Mouse (Mus musculus) lung, embryonic 16.5 days (tissue): ENCODE measurements around the gene Lpcat1. TPM values are rescaled to one million over a fixed set of nuclear protein-coding genes. Genes with fewer than 3 reads are reported as not detected.

Experiments used
- ATAC-seq: fragments of 200-750 bp; cut with Nextera tagmentation; 2 replicates; pipeline ENCODE4 v1.8.0; 2017; ENCODE audit warnings: low read depth, mild to moderate bottlenecking, moderate library complexity
- H3K27ac ChIP-seq: fragments of 300-500 bp; sonication (generic); 2 replicates; pipeline ENCODE4 v1.5.1; 2014; ENCODE audit warnings: mild to moderate bottlenecking, control low read depth, low read length
- H3K27me3 ChIP-seq: fragments of 300-500 bp; sonication (generic); 2 replicates; pipeline ENCODE4 v1.6.1; 2014; ENCODE audit warnings: low read depth, low read length, mixed read lengths; ENCODE audit not compliant: control insufficient read depth, insufficient read depth
- H3K36me3 ChIP-seq: fragments of 300-500 bp; sonication (generic); 2 replicates; pipeline ENCODE4 v1.6.1; 2014; ENCODE audit warnings: low read length; ENCODE audit not compliant: control insufficient read depth, insufficient read depth
- H3K4me1 ChIP-seq: fragments of 300-500 bp; sonication (generic); replicated peaks from 2 replicates; pipeline ENCODE4 v1.6.1; 2014; ENCODE audit warnings: low read length, mixed read lengths; ENCODE audit not compliant: control insufficient read depth, insufficient read depth
- H3K4me2 ChIP-seq: fragments of 300-500 bp; sonication (generic); 2 replicates; pipeline ENCODE4 v1.6.1; 2014; ENCODE audit warnings: low read depth, low read length, control low read depth
- H3K4me3 ChIP-seq: fragments of 300-500 bp; sonication (generic); 2 replicates; pipeline ENCODE4 v1.5.1; 2014; ENCODE audit warnings: mild to moderate bottlenecking, low read length, control low read depth
- H3K9ac ChIP-seq: fragments of 300-500 bp; sonication (generic); 2 replicates; pipeline ENCODE4 v1.6.1; 2014; ENCODE audit warnings: low read length, control low read depth
- H3K9me3 ChIP-seq: fragments of 300-500 bp; sonication (generic); 2 replicates; pipeline ENCODE4 v1.6.1; 2016; ENCODE audit warnings: low read length; ENCODE audit not compliant: control insufficient read depth
- WGBS: fragments of 180-500 bp; shearing (Covaris S2); extraction: QIAGEN DNeasy Blood & Tissue Kit; methylation state at CpG from one replicate; pipeline ENCODE4 v1.1.7; 2014; 5-methylcytosine and 5-hydroxymethylcytosine counted together
- polyA plus RNA-seq: library from polyadenylated mRNA; unstranded; fragments of >200 nt; fragmentation: Nextera tagmentation; extraction: Ambion mirVana; gene quantifications from 2 replicates; pipeline ENCODE4 v1.2.1, GENCODE M21; 2015

The Lpcat1 gene
- polyA plus RNA-seq, 1 experiment from 2014 or later = 119 TPM

- WGBS = 71% methylated on average over 6 of the region's 6 CpGs
- Histone ChIP-seq H3K4me1 (no peaks in the 10 kb centered on the region), H3K27ac (no peak overlapping the region), H3K4me2 (no peak overlapping the region), H3K9me3 (no peaks in the 10 kb centered on the region), H3K9ac (no peak overlapping the region), H3K36me3 (peaks cover 39% of the 10 kb centered on the region), H3K4me3 (no peak overlapping the region), H3K27me3 (no peaks in the 10 kb centered on the region)
- ATAC-seq = peak; percentile 41; the same call in 1 of the 2 replicates
These were observed 33.1 kb downstream of the Lpcat1 start for GRCm38 (mm10) chr13:73499893-73500604.

DNA sequence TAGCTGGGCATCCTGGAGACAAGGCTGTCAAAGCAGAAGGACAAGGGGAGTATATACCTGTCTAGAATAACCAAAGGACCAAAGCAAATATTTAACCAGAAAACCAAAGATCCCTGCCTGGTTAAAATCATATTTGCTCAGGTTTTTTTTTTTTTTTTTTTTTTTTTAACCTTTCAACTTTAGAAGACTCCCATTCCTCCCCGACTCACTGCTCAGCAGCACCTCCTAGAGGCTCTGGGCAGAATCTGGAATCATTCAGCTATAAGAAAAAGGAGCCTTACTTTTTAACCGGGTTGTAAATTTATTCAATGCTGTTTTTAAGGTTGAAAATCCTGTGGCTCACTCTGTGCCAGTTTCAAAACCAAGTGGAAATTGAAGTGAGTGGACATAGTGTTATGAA is 35.7 kb downstream of the Lpcat1 start:
- peaks cover 23% of the 10 kb centered on the region for H3K36me3 ChIP-seq
- WGBS = 49% methylated on average over 2 of the region's 2 CpGs

DNA sequence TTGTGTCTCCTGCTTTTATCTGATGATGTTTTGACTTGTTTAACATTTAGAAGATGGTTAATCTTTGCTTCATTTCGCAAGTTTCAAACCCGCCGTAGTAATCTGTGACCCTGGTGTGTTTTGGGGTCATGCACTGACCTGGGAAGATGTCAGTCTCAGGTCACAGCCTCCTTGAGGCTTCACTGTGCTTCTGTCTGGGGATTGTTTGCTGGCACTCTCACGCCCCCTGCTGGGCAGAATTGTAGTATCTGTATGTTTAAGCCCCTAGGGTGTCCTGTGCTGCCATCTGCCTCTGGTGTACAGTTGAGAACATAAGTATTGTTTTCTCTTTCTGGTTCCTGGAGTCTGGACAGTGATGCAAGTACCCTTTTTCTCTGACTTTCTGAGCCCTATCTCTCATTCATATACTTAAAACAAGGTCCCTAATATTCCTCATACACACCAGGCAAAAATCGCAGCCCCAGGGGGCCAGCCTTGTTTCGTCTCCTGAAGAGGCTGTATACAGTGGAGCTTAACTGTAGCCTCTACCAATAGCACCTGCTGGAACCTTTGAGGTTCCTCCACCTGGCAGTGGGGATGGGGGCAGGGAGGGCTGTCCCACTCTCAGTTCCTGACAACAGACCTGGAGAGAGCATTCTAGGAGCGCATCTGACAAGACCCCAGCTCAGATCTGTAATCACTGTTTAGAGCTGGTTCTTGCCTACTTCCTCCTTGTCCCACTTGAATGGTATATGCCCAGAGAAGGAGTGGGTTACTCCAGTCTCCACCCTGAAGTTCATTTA is 38.9 kb downstream of the Lpcat1 start:
- H3K9me3 ChIP-seq = no peaks in the 10 kb centered on the region
- no peak overlapping the region for H3K27ac ChIP-seq
- no peak overlapping the region for H3K4me3 ChIP-seq
- ATAC-seq = peak; percentile 72; the same call in 1 of the 2 replicates
- H3K4me2 ChIP-seq = no peak overlapping the region
- peaks cover 29% of the 10 kb centered on the region for H3K36me3 ChIP-seq
- WGBS = 57% methylated on average over 7 of the region's 7 CpGs
- no peaks in the 10 kb centered on the region; the same call in 1 of the 2 replicates for H3K4me1 ChIP-seq
- no peak overlapping the region for H3K9ac ChIP-seq
- no peaks in the 10 kb centered on the region for H3K27me3 ChIP-seq

More for the DNA sequence above, 35.7 kb downstream of the Lpcat1 start:
- Histone ChIP-seq H3K4me3 (no peak overlapping the region), H3K27ac (no peak overlapping the region), H3K9ac (no peak overlapping the region), H3K4me2 (no peak overlapping the region), H3K4me1 (no peaks in the 10 kb centered on the region), H3K27me3 (no peaks in the 10 kb centered on the region), H3K9me3 (no peaks in the 10 kb centered on the region)
- ATAC-seq = no peak

GRCm38 (mm10) chr13:73508817-73509550 is 42.0 kb downstream of the Lpcat1 start:
- no peak overlapping the region for H3K4me3 ChIP-seq
- no peak overlapping the region for H3K27ac ChIP-seq
- no peak overlapping the region for H3K9ac ChIP-seq
- H3K4me2 ChIP-seq = no peak overlapping the region
- H3K4me1 ChIP-seq = no peaks in the 10 kb centered on the region; the same call in 1 of the 2 replicates
- peaks cover 29% of the 10 kb centered on the region for H3K36me3 ChIP-seq
- no peak for ATAC-seq
- no peaks in the 10 kb centered on the region for H3K9me3 ChIP-seq
- WGBS = 78% methylated on average over 8 of the region's 8 CpGs
- H3K27me3 ChIP-seq = no peaks in the 10 kb centered on the region

DNA sequence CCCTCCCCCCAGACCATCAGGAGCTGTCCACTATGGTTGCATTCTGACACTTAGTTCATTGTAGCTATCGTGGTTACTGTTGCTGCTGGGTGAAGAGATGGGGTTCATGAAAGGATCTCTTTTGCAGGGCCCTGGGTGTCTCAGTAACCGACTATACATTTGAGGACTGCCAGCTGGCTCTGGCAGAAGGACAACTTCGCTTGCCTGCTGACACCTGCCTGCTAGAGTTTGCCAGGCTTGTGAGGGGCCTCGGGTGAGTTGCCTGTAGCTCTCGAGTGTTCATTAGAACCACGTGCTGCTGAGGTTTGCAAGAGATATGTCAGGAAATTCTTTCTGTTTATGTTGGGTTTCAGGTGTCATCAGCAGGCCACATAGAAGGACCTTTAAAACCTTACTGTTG is 42.9 kb downstream of the Lpcat1 start:
- Histone ChIP-seq H3K4me2 (no peak overlapping the region), H3K36me3 (peaks cover 38% of the 10 kb centered on the region)
- WGBS = 69% methylated on average over 6 of the region's 6 CpGs

DNA sequence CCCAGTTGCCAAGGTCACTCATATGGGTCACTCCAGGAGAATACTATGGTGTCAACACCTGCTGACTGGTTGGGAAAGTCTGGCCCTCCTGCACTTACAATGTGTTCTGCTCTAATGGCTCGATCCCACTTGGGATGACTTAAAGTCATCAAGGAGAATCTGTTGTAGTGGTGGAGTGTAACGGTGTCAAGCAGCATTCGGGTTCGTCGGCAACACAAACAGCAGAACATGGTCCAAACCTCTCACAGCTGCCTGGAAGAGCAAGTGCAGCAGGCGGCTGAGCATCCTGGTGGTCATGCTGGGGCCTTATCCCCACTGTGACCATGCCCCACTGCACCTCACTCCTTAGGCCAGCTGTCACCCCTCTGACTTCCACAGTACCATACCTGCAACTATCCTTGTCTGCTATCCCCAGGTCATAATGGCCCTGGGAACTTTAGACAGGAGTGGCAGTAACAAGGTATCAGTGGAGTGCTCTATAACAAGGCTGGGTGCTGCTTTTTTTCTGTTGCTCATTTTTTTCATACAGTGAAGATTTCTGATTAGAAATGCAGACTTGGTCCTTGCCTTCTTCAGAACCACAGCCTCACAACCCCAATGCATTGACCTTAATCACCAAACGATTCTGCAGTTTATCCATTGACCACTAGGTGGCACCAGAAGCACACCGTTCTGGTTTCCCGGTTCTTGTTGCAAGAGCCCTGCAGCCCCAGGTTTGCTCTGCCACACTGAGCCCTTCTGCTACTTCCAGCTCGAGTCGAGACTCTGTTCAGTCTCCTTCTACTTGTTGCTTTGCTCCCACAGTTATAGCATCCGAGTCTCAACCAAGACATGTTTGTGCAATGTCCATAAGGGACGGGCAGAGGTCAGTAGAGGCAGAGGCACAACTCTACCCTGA is 46.0 kb downstream of the Lpcat1 start:
- ATAC-seq = peak; percentile 16; the same call in 1 of the 2 replicates
- peaks cover 44% of the 10 kb centered on the region for H3K36me3 ChIP-seq
- 53% methylated on average over 13 of the region's 13 CpGs for WGBS
- H3K9ac ChIP-seq = no peak overlapping the region
- no peak overlapping the region for H3K27ac ChIP-seq
- H3K4me1 ChIP-seq = no peaks in the 10 kb centered on the region; the same call in 1 of the 2 replicates
- H3K4me3 ChIP-seq = no peak overlapping the region
- no peak overlapping the region for H3K4me2 ChIP-seq
- no peaks in the 10 kb centered on the region for H3K27me3 ChIP-seq
- H3K9me3 ChIP-seq = no peaks in the 10 kb centered on the region

More for the DNA sequence above, 42.9 kb downstream of the Lpcat1 start:
- no peak for ATAC-seq
- H3K4me3 ChIP-seq = no peak overlapping the region
- no peak overlapping the region for H3K27ac ChIP-seq
- no peaks in the 10 kb centered on the region; the same call in 1 of the 2 replicates for H3K4me1 ChIP-seq
- no peak overlapping the region for H3K9ac ChIP-seq
- H3K9me3 ChIP-seq = no peaks in the 10 kb centered on the region
- H3K27me3 ChIP-seq = no peaks in the 10 kb centered on the region

GRCm38 (mm10) chr13:73516886-73517285 is 49.9 kb downstream of the Lpcat1 start:
- no peaks in the 10 kb centered on the region for H3K4me1 ChIP-seq
- no peaks in the 10 kb centered on the region for H3K27me3 ChIP-seq
- 54% methylated on average over 4 of the region's 4 CpGs for WGBS
- H3K9me3 ChIP-seq = no peaks in the 10 kb centered on the region
- no peak overlapping the region for H3K4me2 ChIP-seq
- H3K27ac ChIP-seq = no peak overlapping the region
- H3K4me3 ChIP-seq = no peak overlapping the region
- ATAC-seq = no peak
- no peak overlapping the region for H3K9ac ChIP-seq
- H3K36me3 ChIP-seq = peaks cover 25% of the 10 kb centered on the region

DNA sequence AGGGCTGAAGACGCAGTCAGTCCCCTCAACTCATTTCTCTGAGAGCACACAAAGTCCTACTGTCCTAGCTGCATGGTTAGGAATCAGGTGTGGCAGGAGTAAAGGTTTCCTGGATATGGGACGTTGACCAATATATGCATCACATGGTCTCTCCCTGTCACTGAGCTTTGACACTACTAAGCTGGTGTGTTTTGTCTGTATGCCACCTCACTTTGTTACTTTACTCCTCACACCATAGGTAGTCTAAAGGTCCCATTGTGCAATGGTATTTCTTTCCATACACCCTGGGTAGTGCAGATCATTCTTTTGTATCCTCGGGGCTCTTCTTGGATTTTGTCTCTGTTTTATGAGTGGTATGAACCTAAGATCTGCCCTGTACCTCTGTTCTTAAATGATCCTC is 66.7 kb downstream of the Lpcat1 start:
- 79% methylated on average over 3 of the region's 3 CpGs for WGBS
- no peak overlapping the region for H3K4me2 ChIP-seq
- H3K9ac ChIP-seq = no peak overlapping the region
- no peaks in the 10 kb centered on the region for H3K9me3 ChIP-seq
- H3K4me1 ChIP-seq = no peaks in the 10 kb centered on the region
- no peak overlapping the region for H3K4me3 ChIP-seq
- H3K36me3 ChIP-seq = no peaks in the 10 kb centered on the region
- no peak overlapping the region for H3K27ac ChIP-seq
- ATAC-seq = no peak
- H3K27me3 ChIP-seq = peaks cover 32% of the 10 kb centered on the region
